Mouse (Mus musculus): Measurements from ENCODE around the gene Cyp3a25.
"Not testable (repeated sequence)": the region's sequence is repeated elsewhere in the genome, so short reads cannot be mapped to it uniquely, and the experiment has no call there.

Gene Cyp3a25

GRCm38 (mm10) chr5:146009509-146009908, at the start of gene Cyp3a25:
TSS of gene Cyp3a25 (minus strand) at chr5:146009618.
- not testable (repeated sequence) for DNase-seq (ENCODE audit: low spot score in 2 of 2)

- no peak for DNase-seq (ENCODE audit: low spot score in 2 of 2)
Measured at GRCm38 (mm10) chr5:146021136-146021535, 11.7 kb upstream of the Cyp3a25 start.

- DNase-seq (ENCODE audit: low spot score in 2 of 2) = no peak
Measured at GRCm38 (mm10) chr5:146018275-146018674, 8.9 kb upstream of the Cyp3a25 start.

- DNase-seq (ENCODE audit: low spot score in 2 of 2) = no peak
Measured at GRCm38 (mm10) chr5:146011251-146011650, 1.8 kb upstream of the Cyp3a25 start.

DNA sequence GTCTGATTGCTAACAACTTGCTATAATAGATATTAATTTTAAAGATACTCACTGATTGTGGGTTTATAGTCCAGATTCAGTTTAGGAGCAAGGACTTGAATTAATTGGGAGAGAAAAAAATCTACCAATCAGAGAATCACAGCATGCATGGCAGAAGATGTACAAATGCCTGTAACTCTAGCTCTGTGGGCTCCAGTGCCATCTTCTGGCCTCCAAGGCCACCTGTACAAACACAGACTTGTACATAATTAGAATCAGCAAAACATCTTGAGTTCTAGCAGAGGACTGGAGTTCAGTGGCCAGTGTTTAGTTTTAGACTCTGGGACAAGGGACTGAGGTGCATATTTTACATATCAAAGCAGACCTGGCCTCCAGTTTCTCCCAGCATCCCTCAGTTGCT, 42.3 kb downstream of the Cyp3a25 start:
- DNase-seq (ENCODE audit: low spot score in 2 of 2) = no peak
